Mouse (Mus musculus) olfactory bulb, adult 2 months (tissue): ENCODE results near the gene Uhrf1.

Experiments
- CTCF ChIP-seq: fragments of 200-500 bp; IDR thresholded peaks from 2 replicates; pipeline ENCODE4 v1.5.1; 2012; ENCODE audit warnings: low read depth, mild to moderate bottlenecking, low read length, moderate library complexity; ENCODE audit not compliant: insufficient read depth
- POLR2A ChIP-seq: fragments of 200-500 bp; IDR thresholded peaks from 2 replicates; pipeline ENCODE4 v1.6.1; 2012; ENCODE audit warnings: mild to moderate bottlenecking, low read depth, low read length, moderate library complexity; ENCODE audit not compliant: insufficient read depth

DNA sequence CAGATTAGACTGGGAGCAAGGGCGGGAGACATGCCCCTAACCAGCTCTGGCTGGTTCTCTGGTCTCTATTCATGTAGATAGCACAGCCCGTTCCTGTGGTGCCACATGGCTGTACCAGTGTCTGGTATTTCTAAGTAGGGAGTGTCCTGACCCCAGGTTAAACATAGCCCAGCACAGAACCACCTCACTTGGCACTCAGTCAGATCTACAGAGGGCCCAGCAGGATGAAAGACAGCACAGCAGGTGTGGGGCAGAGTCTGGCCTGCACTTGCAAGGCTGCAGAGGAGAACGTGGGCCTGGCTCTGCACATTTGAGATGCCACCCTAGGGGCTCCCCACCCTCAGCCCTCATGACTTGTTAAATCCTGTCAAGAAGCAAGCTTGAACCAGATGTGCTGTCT is 42.0 kb upstream of the Uhrf1 start:
- TF ChIP-seq CTCF: no peak
- TF ChIP-seq POLR2A: no peak
